Mouse (Mus musculus) erythroblast, embryonic 14.5 days (primary cell): Measurements from ENCODE around the gene Mnx1.

Experiments used
- GATA1 ChIP-seq: IDR thresholded peaks from 2 replicates; pipeline ENCODE4 v1.6.1; 2012; ENCODE audit warnings: low read length, inconsistent platforms, mixed read lengths
- TAL1 ChIP-seq: IDR thresholded peaks from 3 replicates; pipeline ENCODE4 v1.6.1; 2012; ENCODE audit warnings: low read length, inconsistent platforms, mixed read lengths

- TF ChIP-seq GATA1 (no peak), TAL1 (no peak)
Measured at GRCm38 (mm10) chr5:29469501-29469900, 8.8 kb downstream of the Mnx1 start.
